Mouse (Mus musculus) erythroblast, embryonic 14.5 days (primary cell): Measurements from ENCODE around the gene Adipoq. TPM values are rescaled to one million over a fixed set of nuclear protein-coding genes. Genes with fewer than 3 reads are reported as not detected.
A peak's percentile ranks its signal among the peaks of the same experiment; 100 is the strongest.
"Not testable (repeated sequence)": the region's sequence is repeated elsewhere in the genome, so short reads cannot be mapped to it uniquely, and the experiment has no call there.

Experiments
- H3K27me3 ChIP-seq: 2 replicates; pipeline ENCODE4 v1.6.1; 2012; ENCODE audit warnings: inconsistent platforms; ENCODE audit not compliant: control insufficient read depth
- H3K36me3 ChIP-seq: 2 replicates; pipeline ENCODE4 v1.6.1; 2012; ENCODE audit warnings: mild to moderate bottlenecking, inconsistent platforms; ENCODE audit not compliant: control insufficient read depth
- H3K4me1 ChIP-seq: 2 replicates; pipeline ENCODE4 v1.6.1; 2012; ENCODE audit warnings: inconsistent platforms; ENCODE audit not compliant: control insufficient read depth
- H3K4me3 ChIP-seq: replicated peaks from 2 replicates; pipeline ENCODE3; 2012; ENCODE audit warnings: moderate library complexity, mild to moderate bottlenecking, inconsistent platforms
- H3K9me3 ChIP-seq: 2 replicates; pipeline ENCODE4 v1.6.1; 2012; ENCODE audit warnings: low read length, inconsistent platforms, mixed read lengths; ENCODE audit not compliant: control insufficient read depth
- GATA1 ChIP-seq: IDR thresholded peaks from 2 replicates; pipeline ENCODE4 v1.6.1; 2012; ENCODE audit warnings: low read length, inconsistent platforms, mixed read lengths
- TAL1 ChIP-seq: IDR thresholded peaks from 3 replicates; pipeline ENCODE4 v1.6.1; 2012; ENCODE audit warnings: low read length, inconsistent platforms, mixed read lengths
- polyA plus RNA-seq: library from polyadenylated mRNA; stranded (reverse); fragments of >175 nt; gene quantifications from 2 replicates; pipeline ENCODE4 v1.2.3, GENCODE M21; 2012

Gene Adipoq
- not detected in 2 replicates for polyA plus RNA-seq

DNA sequence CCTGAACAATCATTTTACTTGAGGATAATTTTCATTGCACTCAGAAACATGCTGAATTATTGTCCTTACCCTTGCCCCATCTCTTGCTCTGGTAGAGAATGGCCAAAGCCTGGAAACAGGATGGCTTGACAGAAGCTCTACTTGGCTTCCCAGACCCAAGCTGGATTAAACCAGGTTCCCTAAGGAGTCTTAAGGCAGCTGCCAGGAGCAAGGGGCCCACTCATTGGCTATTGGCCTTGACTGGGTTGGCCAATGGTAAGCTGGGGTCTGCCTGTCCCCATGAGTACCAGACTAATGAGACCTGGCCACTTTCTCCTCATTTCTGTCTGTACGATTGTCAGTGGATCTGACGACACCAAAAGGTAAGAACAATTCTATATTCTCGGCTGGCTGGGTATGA, at the start of gene Adipoq:
Adipoq (plus strand) TSS at position 257 of the 400 bp plus-strand sequence.
- Histone ChIP-seq H3K9me3 (no peaks in the 10 kb centered on the region), H3K36me3 (no peaks in the 10 kb centered on the region), H3K4me1 (no peaks in the 10 kb centered on the region), H3K4me3 (no peak within 1 kb of the TSS), H3K27me3 (no peaks in the 10 kb centered on the region)
- no peak for TF ChIP-seq TAL1
- TF ChIP-seq GATA1, result no peak

DNA sequence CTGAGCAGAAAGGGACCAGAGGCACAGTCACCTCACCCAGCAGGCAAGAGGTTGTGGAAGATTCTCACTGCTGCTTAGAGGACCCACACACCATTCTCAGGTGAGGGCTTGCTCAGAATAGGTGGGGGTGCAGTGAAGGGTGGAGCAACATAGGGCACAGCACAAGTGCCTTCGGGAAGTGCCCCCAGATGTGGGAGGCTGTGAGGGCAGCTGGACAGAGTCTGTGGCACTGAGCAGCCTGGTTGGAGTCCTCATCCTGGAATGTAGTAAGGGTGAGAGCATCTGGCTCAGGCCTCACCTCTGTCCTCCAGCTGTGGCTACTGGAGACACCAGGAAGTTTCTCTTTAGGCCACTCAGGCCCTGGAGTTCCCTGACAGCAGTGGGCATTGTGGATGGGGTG, 49.5 kb upstream of the Adipoq start:
- not testable (repeated sequence) for H3K36me3 ChIP-seq, H3K9me3 ChIP-seq, H3K4me3 ChIP-seq, H3K4me1 ChIP-seq
- H3K27me3 ChIP-seq, result peaks cover 17% of the 10 kb centered on the region

GRCm38 (mm10) chr16:23097290-23098104, 48.8 kb upstream of the Adipoq start:
- not testable (repeated sequence) for H3K4me3 ChIP-seq, H3K36me3 ChIP-seq, H3K9me3 ChIP-seq, H3K4me1 ChIP-seq
- H3K27me3 ChIP-seq, result peaks cover 17% of the 10 kb centered on the region

DNA sequence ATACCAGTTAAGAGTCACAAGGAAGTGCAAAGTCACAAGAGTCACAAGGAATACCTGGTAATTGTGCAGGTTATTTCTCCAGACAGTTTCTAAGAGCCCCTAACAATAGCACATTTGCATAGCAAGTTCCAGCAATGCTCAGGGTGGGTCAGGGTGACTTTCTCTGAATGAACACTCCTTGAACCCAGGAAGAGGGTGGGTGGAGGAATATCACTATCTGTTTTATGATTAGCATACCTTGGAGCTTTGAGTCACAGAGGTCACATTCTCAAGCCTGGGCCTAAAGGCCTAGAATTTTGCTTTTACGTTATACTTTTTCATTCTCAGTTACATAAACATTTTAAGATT, 48.3 kb upstream of the Adipoq start:
- H3K4me3 ChIP-seq, H3K9me3 ChIP-seq, H3K36me3 ChIP-seq: not testable (repeated sequence)
- Histone ChIP-seq H3K27me3 (peaks cover 17% of the 10 kb centered on the region), H3K4me1 (peaks cover 16% of the 10 kb centered on the region)

GRCm38 (mm10) chr16:23099632-23100031, 46.7 kb upstream of the Adipoq start:
- no peaks in the 10 kb centered on the region for H3K9me3 ChIP-seq
- H3K36me3 ChIP-seq, result no peaks in the 10 kb centered on the region
- H3K4me1 ChIP-seq, result peaks cover 18% of the 10 kb centered on the region
- no peak overlapping the region for H3K4me3 ChIP-seq
- H3K27me3 ChIP-seq, result peaks cover 17% of the 10 kb centered on the region
- TF ChIP-seq GATA1, result no peak
- TF ChIP-seq TAL1, result no peak

- H3K27me3 ChIP-seq, result peaks cover 17% of the 10 kb centered on the region
- no peaks in the 10 kb centered on the region for H3K36me3 ChIP-seq
- TF ChIP-seq GATA1, result no peak
- no peak for TF ChIP-seq TAL1
- peaks cover 18% of the 10 kb centered on the region for H3K4me1 ChIP-seq
- no peaks in the 10 kb centered on the region for H3K9me3 ChIP-seq
- no peak overlapping the region for H3K4me3 ChIP-seq
Measured at GRCm38 (mm10) chr16:23100099-23100575, 46.2 kb upstream of the Adipoq start.

DNA sequence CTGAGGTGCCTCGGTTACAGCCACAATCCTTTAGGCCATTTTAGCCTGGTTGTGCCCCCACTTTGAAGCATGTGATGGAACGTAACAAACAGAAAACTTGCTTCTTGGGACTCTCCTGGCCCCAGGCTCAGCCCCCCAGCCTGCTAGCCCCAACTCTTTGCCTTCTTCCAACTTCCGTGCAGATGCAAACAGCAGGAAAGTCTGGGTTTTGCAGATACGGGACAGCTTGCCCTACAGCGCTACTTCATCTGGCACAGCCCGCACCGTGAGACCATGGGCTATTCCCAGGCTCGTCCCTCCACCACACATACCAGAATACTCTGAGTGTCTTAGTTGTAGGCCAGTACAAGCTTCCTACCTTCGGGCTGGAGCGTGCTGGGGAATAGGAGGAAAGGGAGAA, 45.7 kb upstream of the Adipoq start:
- TF ChIP-seq TAL1, result no peak
- TF ChIP-seq GATA1, result no peak
- Histone ChIP-seq H3K36me3 (no peaks in the 10 kb centered on the region), H3K9me3 (no peaks in the 10 kb centered on the region), H3K4me3 (no peak overlapping the region), H3K4me1 (peaks cover 18% of the 10 kb centered on the region), H3K27me3 (peaks cover 17% of the 10 kb centered on the region)

- Histone ChIP-seq H3K9me3 (no peaks in the 10 kb centered on the region), H3K36me3 (no peaks in the 10 kb centered on the region), H3K4me1 (peaks cover 27% of the 10 kb centered on the region), H3K27me3 (peaks cover 17% of the 10 kb centered on the region), H3K4me3 (peak overlapping the region; percentile 56)
- TF ChIP-seq TAL1, result no peak
- no peak for TF ChIP-seq GATA1
Measured at GRCm38 (mm10) chr16:23102340-23103037, 43.8 kb upstream of the Adipoq start.

- Histone ChIP-seq H3K9me3 (no peaks in the 10 kb centered on the region), H3K27me3 (peaks cover 17% of the 10 kb centered on the region), H3K4me3 (peak overlapping the region; percentile 56), H3K36me3 (peaks cover 2% of the 10 kb centered on the region), H3K4me1 (peaks cover 27% of the 10 kb centered on the region)
- TF ChIP-seq GATA1 (no peak), TAL1 (no peak)
Measured at GRCm38 (mm10) chr16:23103038-23103745, 43.1 kb upstream of the Adipoq start.
